Mouse (Mus musculus) ES-E14 (cell line): Measurements from ENCODE around the gene Amigo3.

Experiments used
- CHD2 ChIP-seq: IDR thresholded peaks from 2 replicates; pipeline ENCODE4 v1.6.1; 2014; ENCODE audit warnings: mild to moderate bottlenecking, low read depth, low read length, inconsistent platforms
- HCFC1 ChIP-seq: IDR thresholded peaks from 2 replicates; pipeline ENCODE4 v1.6.1; 2012; ENCODE audit warnings: low read length, inconsistent platforms, borderline replicate concordance; ENCODE audit not compliant: insufficient read depth
- MAFK ChIP-seq: IDR thresholded peaks from 2 replicates; pipeline ENCODE4 v1.6.1; 2014; ENCODE audit warnings: mild to moderate bottlenecking, low read depth, low read length, inconsistent platforms; ENCODE audit not compliant: insufficient read depth
- ZC3H11A ChIP-seq: IDR thresholded peaks from 2 replicates; pipeline ENCODE4 v1.6.1; 2012; ENCODE audit warnings: low read depth, mild to moderate bottlenecking, inconsistent platforms, low read length, borderline replicate concordance
- ZNF384 ChIP-seq: IDR thresholded peaks from 2 replicates; pipeline ENCODE4 v1.6.1; 2012; ENCODE audit warnings: low read depth, low read length, inconsistent platforms

DNA sequence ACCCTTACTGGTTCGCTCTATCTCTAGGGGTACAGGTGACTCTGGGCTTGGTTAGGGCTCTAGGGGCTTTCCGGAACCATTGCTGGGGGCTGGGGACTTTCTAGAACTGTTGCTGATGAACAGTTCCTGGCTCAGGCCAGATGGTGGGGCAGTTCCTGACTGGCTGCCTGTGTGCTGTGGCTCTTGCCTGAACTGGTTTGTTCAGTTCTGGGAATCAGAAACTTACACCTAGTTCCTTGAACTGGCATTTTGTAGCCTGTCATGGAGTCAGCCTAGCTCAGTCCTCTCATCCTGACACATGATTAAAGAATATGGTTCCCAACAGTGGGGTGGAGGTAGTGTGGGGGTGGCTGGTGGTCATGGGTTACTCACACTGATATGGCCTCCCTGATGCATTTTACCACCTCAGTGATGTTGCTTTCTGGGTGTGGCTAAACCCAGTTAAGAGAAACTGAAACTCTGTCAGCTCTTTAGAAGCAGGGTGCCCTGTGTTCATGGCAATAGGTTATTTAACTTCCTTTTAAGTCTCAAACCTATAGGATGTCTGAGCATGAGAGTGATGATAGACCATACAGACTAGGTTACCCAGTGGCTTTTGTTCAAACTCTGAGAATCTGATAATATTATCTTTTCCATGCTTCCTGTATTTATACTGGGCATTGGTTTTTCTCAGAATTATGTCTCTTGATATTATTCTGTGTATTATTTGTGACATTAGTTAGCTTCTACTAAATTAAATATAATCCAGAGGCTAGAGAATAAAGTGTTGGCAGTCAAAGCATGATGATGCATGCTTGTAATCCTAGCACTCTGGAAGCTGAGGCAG is 17.4 kb upstream of the Amigo3 start:
- TF ChIP-seq HCFC1 (no peak), ZC3H11A (no peak), ZNF384 (no peak), MAFK (no peak), CHD2 (no peak)
